Mouse (Mus musculus): ENCODE data around the gene Stum. TPM values are rescaled to one million over a fixed set of nuclear protein-coding genes. Genes with fewer than 3 reads are reported as not detected.

Gene Stum
- polyA plus RNA-seq, 1 experiment from 2014 or later, result 0.31 TPM

DNA sequence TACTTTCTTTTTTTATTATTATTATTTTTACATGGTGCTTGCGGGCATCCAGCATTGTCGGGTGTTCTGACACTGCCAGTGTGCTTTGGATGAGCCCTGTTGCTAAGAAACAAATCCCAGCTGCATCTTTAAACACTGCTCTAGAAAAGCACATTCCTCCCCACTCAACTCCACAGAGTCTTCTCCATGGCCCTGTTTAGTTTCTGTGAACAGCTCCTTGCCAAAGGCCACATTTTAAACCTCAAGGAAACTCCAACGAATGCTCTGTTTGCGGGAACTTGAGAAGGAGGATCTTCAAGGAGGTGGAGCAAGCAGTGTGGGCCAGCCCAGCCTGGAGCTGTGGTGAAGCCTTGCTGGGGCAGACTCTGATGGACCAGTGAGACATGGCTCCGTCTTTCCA lies 22.6 kb downstream of the Stum start:
- no peak for ATAC-seq (ENCODE audit: insufficient number of reproducible peaks, insufficient read depth, low FRiP score, low TSS enrichment, low read depth)
- Histone ChIP-seq H3K4me3 (no peak overlapping the region), H3K27me3 (peaks cover 3% of the 10 kb centered on the region; the same call in 1 of the 2 replicates), H3K36me3 (no peaks in the 10 kb centered on the region), H3K27ac (peak overlapping the region; percentile 4; the same call in 1 of the 2 replicates), H3K4me2 (no peak overlapping the region), H3K9me3 (no peaks in the 10 kb centered on the region), H3K4me1 (peaks cover 33% of the 10 kb centered on the region), H3K9ac (no peak overlapping the region)
- 37% methylated on average over 5 of the region's 5 CpGs for WGBS

DNA sequence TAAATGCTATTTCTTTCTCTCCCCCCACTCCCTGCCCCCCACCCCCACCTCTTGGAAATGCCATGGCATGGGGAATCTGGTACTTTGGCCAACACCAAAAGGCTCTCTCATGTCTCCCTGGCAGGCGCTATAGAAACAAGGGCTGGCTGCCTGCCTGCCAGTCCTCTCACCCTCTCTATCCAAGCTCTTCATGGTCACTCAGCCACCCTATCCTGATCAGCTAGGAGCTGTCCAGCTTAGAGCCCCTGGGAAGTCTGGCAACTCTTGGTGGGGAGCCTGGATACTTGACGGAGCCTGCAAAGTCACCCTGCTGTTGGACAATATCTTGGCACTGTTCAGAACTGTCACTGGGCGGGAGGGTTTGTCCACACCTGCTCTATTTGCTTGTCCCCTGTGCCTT lies 24.6 kb downstream of the Stum start:
- Histone ChIP-seq H3K9me3 (no peaks in the 10 kb centered on the region), H3K4me3 (no peak overlapping the region), H3K4me1 (peaks cover 33% of the 10 kb centered on the region), H3K27me3 (peaks cover 3% of the 10 kb centered on the region; the same call in 1 of the 2 replicates), H3K36me3 (no peaks in the 10 kb centered on the region), H3K4me2 (peak overlapping the region; percentile 29; the same call in 1 of the 2 replicates), H3K27ac (no peak overlapping the region), H3K9ac (0 out of 2 replicates have a peak overlapping the region, but pooled peaks have one; percentile 27)
- ATAC-seq (ENCODE audit: insufficient number of reproducible peaks, insufficient read depth, low FRiP score, low TSS enrichment, low read depth), result no peak
- 67% methylated on average over 3 of the region's 3 CpGs for WGBS

DNA sequence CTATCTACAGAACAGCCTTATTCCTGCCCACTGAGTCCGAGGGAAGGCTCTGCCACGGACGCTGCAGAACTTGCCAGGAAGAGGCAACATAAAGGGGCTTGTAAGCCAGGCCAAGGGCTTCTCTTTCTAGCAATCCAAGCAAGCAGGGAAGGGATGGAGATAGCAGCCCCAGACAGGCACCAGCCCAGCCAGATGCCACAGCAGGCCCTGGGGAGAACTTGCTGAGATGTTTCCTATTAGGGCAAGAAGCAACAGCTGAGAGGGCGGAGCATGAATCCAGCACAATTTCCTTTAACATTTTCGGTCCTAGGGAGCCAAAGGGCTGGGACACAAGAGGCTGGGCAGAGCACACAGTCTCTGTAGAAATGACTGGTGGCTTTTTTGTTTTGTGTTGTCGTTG lies 25.0 kb downstream of the Stum start:
- Histone ChIP-seq H3K27me3 (peaks cover 3% of the 10 kb centered on the region; the same call in 1 of the 2 replicates), H3K4me1 (peaks cover 33% of the 10 kb centered on the region), H3K9me3 (no peaks in the 10 kb centered on the region), H3K4me3 (no peak overlapping the region), H3K4me2 (peak overlapping the region; percentile 29), H3K36me3 (no peaks in the 10 kb centered on the region), H3K9ac (0 out of 2 replicates have a peak overlapping the region, but pooled peaks have one; percentile 36), H3K27ac (peak overlapping the region; percentile 56)
- ATAC-seq (ENCODE audit: insufficient number of reproducible peaks, insufficient read depth, low FRiP score, low TSS enrichment, low read depth), result no peak
- 36% methylated on average over 6 of the region's 6 CpGs for WGBS

DNA sequence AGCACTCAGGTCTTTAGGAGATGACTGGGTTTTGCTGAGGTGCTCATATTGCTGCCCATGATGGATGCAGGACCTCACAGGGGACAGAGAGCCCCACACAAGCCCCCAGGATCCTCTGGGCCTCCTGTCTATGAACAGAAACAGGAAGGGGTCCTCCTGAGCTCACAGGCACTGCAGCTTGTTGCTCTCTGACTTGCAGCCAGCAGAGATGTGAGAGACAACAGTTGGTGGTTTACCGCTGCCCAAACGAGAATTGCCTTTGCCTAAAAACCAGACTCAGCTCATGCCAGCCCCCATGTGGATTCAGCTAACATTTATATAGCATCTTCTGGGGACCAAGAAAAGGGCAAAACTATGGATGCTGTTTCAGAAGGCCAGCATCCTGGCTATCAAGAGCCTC lies 33.7 kb downstream of the Stum start:
- Histone ChIP-seq H3K36me3 (no peaks in the 10 kb centered on the region), H3K4me3 (no peak overlapping the region), H3K9me3 (peaks cover 3% of the 10 kb centered on the region; the same call in 1 of the 2 replicates), H3K4me1 (no peaks in the 10 kb centered on the region), H3K27me3 (no peaks in the 10 kb centered on the region), H3K4me2 (no peak overlapping the region), H3K27ac (no peak overlapping the region), H3K9ac (no peak overlapping the region)
- WGBS, result 58% methylated on average over 2 of the region's 2 CpGs
- no peak for ATAC-seq (ENCODE audit: insufficient number of reproducible peaks, insufficient read depth, low FRiP score, low TSS enrichment, low read depth)

DNA sequence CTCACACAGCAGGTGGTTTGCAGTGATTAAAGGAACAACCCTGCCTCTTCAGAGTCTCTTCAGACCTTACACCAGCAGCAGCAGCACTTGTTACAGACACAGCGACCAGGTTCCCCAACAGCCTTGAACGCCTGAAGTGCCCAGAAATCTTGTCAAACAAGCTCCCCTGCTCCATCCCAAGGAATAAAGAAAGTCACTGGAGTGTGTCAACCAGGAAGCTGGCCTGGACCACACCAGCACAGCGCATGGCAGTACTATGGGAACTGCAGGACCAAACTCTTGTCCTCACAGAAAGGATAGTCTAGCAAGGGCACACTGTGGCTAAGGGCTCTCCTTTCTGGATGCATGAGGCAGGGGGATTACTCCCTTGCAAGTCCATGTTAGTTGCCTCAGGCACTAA lies 38.9 kb downstream of the Stum start:
- H3K27me3 ChIP-seq, result peaks cover under 1% of the 10 kb centered on the region; the same call in 1 of the 2 replicates
- no peak overlapping the region for H3K9ac ChIP-seq
- H3K4me1 ChIP-seq, result no peaks in the 10 kb centered on the region
- no peak for ATAC-seq (ENCODE audit: insufficient number of reproducible peaks, insufficient read depth, low FRiP score, low TSS enrichment, low read depth)
- no peaks in the 10 kb centered on the region for H3K36me3 ChIP-seq
- no peaks in the 10 kb centered on the region for H3K9me3 ChIP-seq
- H3K27ac ChIP-seq, result no peak overlapping the region
- no peak overlapping the region for H3K4me3 ChIP-seq
- 59% methylated on average over 3 of the region's 3 CpGs for WGBS
- no peak overlapping the region for H3K4me2 ChIP-seq

DNA sequence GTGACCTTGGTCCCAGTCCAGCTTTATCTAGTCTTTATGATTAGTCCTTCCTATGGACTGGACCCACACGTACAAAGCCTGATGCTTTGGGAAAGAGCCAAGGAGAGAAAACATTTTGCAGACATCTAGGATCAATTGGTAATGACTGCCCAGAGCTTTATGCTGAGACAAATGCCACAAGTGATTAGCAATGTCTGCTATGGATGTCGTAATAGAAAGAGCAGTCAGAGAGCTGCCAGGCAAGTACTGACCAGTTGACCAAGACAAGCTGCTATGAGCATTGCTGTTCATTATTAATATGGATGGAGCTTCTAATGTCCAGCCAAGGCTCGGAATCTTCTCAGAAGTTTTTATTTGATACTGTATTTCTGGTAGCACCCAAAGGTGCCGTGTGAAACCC lies 43.8 kb downstream of the Stum start:
- Histone ChIP-seq H3K27ac (no peak overlapping the region), H3K4me2 (no peak overlapping the region), H3K36me3 (no peaks in the 10 kb centered on the region), H3K27me3 (peaks cover 8% of the 10 kb centered on the region; the same call in 1 of the 2 replicates), H3K9me3 (no peaks in the 10 kb centered on the region), H3K9ac (no peak overlapping the region), H3K4me3 (no peak overlapping the region), H3K4me1 (peaks cover 6% of the 10 kb centered on the region)
- WGBS, result 70% methylated on average over 4 of the region's 4 CpGs
- no peak for ATAC-seq (ENCODE audit: insufficient number of reproducible peaks, insufficient read depth, low FRiP score, low TSS enrichment, low read depth)

DNA sequence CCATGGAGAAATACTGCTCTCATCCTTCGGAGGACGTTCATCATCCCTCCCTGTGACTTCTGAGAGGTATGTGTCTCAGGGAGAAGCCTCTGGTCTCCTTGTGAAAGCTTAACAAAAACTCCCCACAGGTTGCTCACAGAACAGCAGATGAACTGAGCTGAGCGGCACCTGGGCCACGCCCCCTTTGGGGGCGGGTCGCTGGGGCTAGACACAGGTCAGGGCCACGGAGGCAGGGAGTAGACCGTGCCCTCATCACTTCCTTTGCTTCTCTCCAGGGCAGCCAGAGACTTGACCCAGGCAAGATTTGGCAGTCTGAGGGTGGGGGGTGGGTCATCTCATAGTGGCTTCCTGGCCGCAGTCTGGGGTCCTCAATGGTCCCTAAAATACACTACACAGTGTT lies 48.4 kb downstream of the Stum start:
- H3K27ac ChIP-seq, result no peak overlapping the region
- H3K4me2 ChIP-seq, result peak overlapping the region; percentile 40
- H3K9ac ChIP-seq, result no peak overlapping the region
- H3K36me3 ChIP-seq, result no peaks in the 10 kb centered on the region
- peaks cover 30% of the 10 kb centered on the region for H3K4me1 ChIP-seq
- no peak for ATAC-seq (ENCODE audit: insufficient number of reproducible peaks, insufficient read depth, low FRiP score, low TSS enrichment, low read depth)
- H3K9me3 ChIP-seq, result no peaks in the 10 kb centered on the region
- WGBS, result 8% methylated on average over 9 of the region's 9 CpGs
- H3K27me3 ChIP-seq, result peaks cover 8% of the 10 kb centered on the region; the same call in 1 of the 2 replicates
- H3K4me3 ChIP-seq, result no peak overlapping the region

DNA sequence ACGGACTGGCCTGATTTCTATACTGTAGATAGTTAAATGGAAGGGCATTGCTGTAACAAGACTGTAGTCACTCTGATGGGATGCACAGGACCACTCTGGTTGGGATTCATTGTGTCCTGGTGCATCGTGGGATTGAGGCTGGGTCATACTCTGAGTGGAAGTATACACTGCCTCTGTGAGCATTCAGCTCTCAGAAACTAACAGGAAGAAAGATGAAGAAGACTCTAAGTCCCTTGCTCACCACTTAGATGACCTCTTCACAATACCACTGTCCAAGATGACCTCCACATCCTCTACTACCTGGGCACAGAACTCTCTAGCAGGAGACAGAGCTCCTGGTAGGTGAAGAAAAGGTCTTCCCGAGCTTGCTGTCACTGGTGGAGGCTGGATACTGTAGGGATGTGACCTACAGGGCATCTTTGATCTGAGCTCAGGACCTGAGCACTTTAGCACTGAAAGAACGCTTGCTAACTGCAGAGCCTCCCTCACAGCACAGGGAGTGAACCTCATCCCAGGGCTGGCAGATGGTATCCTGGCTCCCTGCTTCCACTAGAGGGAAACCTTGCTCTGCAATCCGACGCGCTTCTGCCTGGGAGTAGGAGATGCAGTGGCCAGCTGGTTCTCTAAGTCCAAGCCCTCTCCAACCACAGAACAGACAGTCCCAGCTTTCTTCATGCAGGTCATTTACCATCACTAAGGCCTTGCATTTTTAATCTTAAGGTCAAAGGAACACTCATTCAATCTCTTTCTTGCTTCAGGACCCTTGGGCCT lies 49.3 kb downstream of the Stum start:
- Histone ChIP-seq H3K9me3 (no peaks in the 10 kb centered on the region), H3K4me2 (no peak overlapping the region), H3K9ac (no peak overlapping the region), H3K4me3 (no peak overlapping the region), H3K36me3 (no peaks in the 10 kb centered on the region), H3K27ac (no peak overlapping the region), H3K4me1 (peaks cover 30% of the 10 kb centered on the region), H3K27me3 (peaks cover 3% of the 10 kb centered on the region; the same call in 1 of the 2 replicates)
- WGBS, result 18% methylated on average over 7 of the region's 7 CpGs
- 0 out of 2 replicates have a peak, but pooled peaks have one; percentile 35 for ATAC-seq (ENCODE audit: insufficient number of reproducible peaks, insufficient read depth, low FRiP score, low TSS enrichment, low read depth)

DNA sequence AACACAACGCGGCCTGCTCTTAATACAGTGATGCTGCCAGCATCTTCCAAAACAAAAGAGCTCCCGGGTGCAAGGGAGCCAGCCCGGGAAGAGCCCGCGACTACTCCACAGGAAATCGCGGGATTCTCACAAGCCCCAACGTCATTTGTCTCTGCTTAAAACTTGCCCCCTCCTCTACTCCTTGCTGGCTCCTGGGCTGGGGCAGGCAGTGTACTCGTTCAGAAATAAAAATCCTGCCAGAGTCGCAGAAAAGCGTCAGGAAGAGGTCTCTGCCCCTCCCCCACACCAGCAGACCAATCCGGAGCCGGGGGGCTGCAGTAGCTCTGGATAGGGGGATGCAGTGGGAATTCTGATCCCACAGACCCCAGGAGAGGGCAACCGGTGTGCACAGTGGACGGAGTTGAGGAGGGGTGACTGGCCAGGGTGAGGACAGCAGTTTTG lies 50.2 kb downstream of the Stum start:
- Histone ChIP-seq H3K4me1 (peaks cover 34% of the 10 kb centered on the region), H3K9me3 (no peaks in the 10 kb centered on the region), H3K9ac (peak overlapping the region; percentile 66), H3K4me2 (peak overlapping the region; percentile 63), H3K27me3 (peaks cover 3% of the 10 kb centered on the region; the same call in 1 of the 2 replicates), H3K36me3 (no peaks in the 10 kb centered on the region), H3K27ac (peak overlapping the region; percentile 51; the same call in 1 of the 2 replicates), H3K4me3 (peak overlapping the region; percentile 36)
- WGBS, result under 1% methylated on average over 16 of the region's 16 CpGs
- no peak for ATAC-seq (ENCODE audit: insufficient number of reproducible peaks, insufficient read depth, low FRiP score, low TSS enrichment, low read depth)

DNA sequence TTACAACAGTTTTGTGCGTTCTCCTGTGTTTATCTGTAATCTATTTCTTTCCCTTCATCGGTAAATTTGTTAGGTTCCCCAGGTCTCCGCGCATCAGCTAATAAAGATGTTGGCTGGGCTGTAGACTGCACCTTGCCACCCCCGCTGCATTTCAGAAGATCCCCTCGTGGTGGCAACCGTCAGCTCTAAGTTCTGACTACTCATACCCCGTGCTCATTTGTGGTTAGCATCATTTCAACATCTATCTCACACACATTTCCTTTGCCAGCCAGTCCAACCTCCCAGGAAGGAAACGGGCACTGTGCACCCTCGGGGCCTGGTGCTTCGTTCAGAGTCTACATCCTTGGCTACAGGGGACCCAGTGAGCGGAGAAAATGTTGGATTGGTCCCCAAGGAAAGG lies 51.5 kb downstream of the Stum start:
- Histone ChIP-seq H3K27ac (no peak overlapping the region), H3K36me3 (no peaks in the 10 kb centered on the region)
- no peak for ATAC-seq (ENCODE audit: insufficient number of reproducible peaks, insufficient read depth, low FRiP score, low TSS enrichment, low read depth)

DNA sequence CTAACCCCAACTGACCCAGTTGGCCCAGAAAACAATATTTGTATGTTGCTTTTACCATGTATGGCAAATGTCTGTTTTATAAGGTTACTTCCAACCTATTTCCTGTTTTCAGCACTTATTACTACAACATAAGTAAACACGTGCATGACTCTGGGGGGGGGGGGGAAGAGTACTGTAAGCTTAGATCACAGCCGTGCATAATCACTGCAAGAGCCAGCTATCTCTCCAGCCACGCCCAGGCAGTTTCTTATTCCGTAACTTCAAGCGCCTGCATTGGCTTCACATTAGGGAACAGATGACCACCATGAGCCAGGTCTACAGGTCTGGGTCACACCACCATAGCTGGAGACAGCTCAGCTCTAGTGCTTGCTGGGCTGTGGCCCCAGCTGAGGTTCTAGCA lies 53.5 kb downstream of the Stum start:
- Histone ChIP-seq H3K36me3 (0 out of 2 replicates have a peak, but pooled peaks cover 3% of the 10 kb centered on the region), H3K4me3 (no peak overlapping the region), H3K9me3 (no peaks in the 10 kb centered on the region), H3K4me1 (peaks cover 41% of the 10 kb centered on the region), H3K9ac (no peak overlapping the region), H3K27me3 (no peaks in the 10 kb centered on the region), H3K4me2 (no peak overlapping the region), H3K27ac (no peak overlapping the region)
- no peak for ATAC-seq (ENCODE audit: insufficient number of reproducible peaks, insufficient read depth, low FRiP score, low TSS enrichment, low read depth)
- 58% methylated on average over 5 of the region's 5 CpGs for WGBS

More for the DNA sequence above, 51.5 kb downstream of the Stum start:
- peaks cover 3% of the 10 kb centered on the region; the same call in 1 of the 2 replicates for H3K27me3 ChIP-seq
- H3K9ac ChIP-seq, result no peak overlapping the region
- peaks cover 43% of the 10 kb centered on the region for H3K4me1 ChIP-seq
- H3K9me3 ChIP-seq, result no peaks in the 10 kb centered on the region
- H3K4me3 ChIP-seq, result no peak overlapping the region
- 65% methylated on average over 12 of the region's 12 CpGs for WGBS
- H3K4me2 ChIP-seq, result no peak overlapping the region

DNA sequence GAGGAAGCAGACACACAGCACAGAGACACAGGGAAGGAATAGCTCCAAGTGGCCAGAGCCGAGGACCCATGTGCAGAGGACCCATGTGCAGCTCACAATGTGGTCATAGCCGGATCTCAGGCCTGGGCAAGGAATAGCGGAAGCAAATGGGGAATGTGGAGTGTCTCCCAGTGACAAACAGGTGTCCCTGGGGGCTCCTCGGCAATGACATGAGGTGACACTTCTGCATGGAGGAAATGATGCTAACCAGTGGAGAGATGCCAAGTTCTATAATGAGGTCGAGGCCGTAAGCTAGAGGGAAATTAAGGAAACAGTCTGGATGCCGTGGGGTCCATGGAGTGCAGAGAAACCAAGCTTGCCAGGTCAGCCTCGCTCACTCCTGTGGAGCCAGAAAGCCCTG lies 54.4 kb downstream of the Stum start:
- Histone ChIP-seq H3K4me1 (peaks cover 33% of the 10 kb centered on the region), H3K4me3 (no peak overlapping the region), H3K27ac (no peak overlapping the region), H3K4me2 (no peak overlapping the region), H3K9ac (no peak overlapping the region), H3K9me3 (no peaks in the 10 kb centered on the region), H3K36me3 (0 out of 2 replicates have a peak, but pooled peaks cover 6% of the 10 kb centered on the region), H3K27me3 (no peaks in the 10 kb centered on the region)
- no peak for ATAC-seq (ENCODE audit: insufficient number of reproducible peaks, insufficient read depth, low FRiP score, low TSS enrichment, low read depth)
- 86% methylated on average over 8 of the region's 8 CpGs for WGBS
